Mouse (Mus musculus): ENCODE results near the gene Fsd2. TPM values are rescaled to one million over a fixed set of nuclear protein-coding genes. Genes with fewer than 3 reads are reported as not detected.

Fsd2 gene
- polyA plus RNA-seq, 1 experiment from 2014 or later = 0.07 TPM

DNA sequence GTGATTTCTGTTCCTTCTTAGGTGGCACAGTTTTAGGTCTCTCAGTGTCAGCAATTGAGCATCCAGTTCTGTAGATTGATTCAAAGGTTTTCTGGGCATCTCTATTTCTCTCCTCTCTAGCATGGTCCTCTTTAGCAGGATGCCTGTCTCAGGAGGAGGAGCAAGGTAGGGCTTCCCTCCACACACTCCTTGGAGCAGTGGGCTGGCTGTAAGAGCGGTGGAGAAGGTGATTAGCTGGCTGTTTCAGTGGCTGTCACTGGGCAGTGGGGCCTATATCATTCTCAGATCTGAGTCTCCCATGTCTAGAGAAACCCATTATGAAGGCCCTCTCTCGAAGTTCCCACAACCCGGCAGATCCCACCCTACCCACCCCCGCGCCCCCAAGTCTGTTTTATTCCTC is 652 bp upstream of the Fsd2 start:
- H3K9me3 ChIP-seq (ENCODE audit: control insufficient read depth, low read length) = no peaks in the 10 kb centered on the region
- WGBS = 92% methylated on average over 5 of the region's 5 CpGs
- no peaks in the 10 kb centered on the region for H3K27me3 ChIP-seq (replicated peaks; ENCODE audit: control insufficient read depth, insufficient read depth, low read length)
- H3K36me3 ChIP-seq (ENCODE audit: control insufficient read depth, insufficient read depth, low read length) = no peaks in the 10 kb centered on the region
- H3K4me2 ChIP-seq (ENCODE audit: low read depth, low read length) = no peak overlapping the region
- no peak overlapping the region for H3K9ac ChIP-seq (ENCODE audit: low read depth, low read length)
- H3K27ac ChIP-seq (ENCODE audit: low read length) = no peak overlapping the region
- peaks cover 3% of the 10 kb centered on the region; the same call in 1 of the 2 replicates for H3K4me1 ChIP-seq (ENCODE audit: control insufficient read depth, insufficient read depth, low read length)
- ATAC-seq = no peak
- no peak overlapping the region for H3K4me3 ChIP-seq (ENCODE audit: low read length)

DNA sequence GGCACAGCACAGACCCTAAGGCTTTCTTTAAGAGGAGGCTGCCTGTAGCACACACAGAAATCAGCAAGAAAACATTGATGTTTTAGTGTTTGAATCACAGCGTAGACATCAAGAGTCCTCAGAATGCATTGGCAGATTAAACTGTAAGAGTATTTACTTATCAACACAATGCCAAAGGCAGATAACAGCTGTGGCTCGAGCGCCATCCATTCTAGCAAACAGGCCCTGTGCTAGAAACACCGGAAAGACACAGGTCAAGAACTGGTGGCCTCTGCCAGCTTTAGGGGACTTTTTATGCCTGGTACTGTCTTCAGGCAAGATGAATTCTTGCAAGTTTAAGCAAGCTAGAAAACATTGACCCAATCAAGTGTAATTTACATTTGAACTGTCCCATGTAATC is 412 bp downstream of the Fsd2 start:
- no peak for ATAC-seq
- Histone ChIP-seq H3K4me1 (ENCODE audit: control insufficient read depth, insufficient read depth, low read length) (0 out of 2 replicates have a peak, but pooled peaks cover 3% of the 10 kb centered on the region), H3K4me3 (ENCODE audit: low read length) (no peak overlapping the region)

DNA sequence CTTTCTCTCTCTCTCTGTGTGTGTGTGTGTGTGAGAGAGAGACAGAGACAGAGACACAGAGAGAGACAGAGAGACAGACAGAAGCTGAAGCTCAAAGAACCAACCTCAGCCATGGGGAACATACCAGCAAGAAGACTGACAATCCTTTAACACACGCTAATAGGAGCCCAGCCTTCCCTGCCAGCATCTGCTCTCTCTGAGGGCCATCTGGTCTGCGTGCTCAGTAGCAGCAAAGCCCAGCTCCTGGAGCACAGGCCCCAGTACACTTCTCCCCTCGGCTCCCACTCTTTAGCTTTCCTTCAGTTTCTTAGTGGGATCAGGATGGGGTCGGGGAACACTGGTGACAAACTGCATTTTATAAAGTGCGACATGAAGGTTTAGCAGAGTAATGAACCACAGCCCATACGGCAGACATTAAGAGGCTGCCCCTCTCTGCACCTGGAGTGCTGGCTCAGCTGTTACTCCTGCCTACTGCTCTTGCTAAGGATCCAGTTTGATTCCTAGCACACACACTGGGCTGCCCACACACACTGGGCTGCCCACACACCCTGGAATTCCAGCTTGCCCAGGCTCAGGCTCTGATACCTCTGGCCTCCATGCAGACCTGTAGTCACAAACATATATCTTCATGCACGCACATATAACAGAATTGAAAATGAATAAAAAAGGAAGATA is 1.2 kb downstream of the Fsd2 start:
- ATAC-seq = no peak
- WGBS = 61% methylated on average over 7 of the region's 7 CpGs
- H3K4me2 ChIP-seq (ENCODE audit: low read depth, low read length) = no peak overlapping the region
- H3K36me3 ChIP-seq (ENCODE audit: control insufficient read depth, insufficient read depth, low read length) = no peaks in the 10 kb centered on the region
- H3K4me3 ChIP-seq (ENCODE audit: low read length) = no peak overlapping the region
- H3K27me3 ChIP-seq (replicated peaks; ENCODE audit: control insufficient read depth, insufficient read depth, low read length) = no peaks in the 10 kb centered on the region
- no peak overlapping the region for H3K27ac ChIP-seq (ENCODE audit: low read length)
- no peaks in the 10 kb centered on the region for H3K4me1 ChIP-seq (ENCODE audit: control insufficient read depth, insufficient read depth, low read length)
- no peaks in the 10 kb centered on the region for H3K9me3 ChIP-seq (ENCODE audit: control insufficient read depth, low read length)
- no peak overlapping the region; the same call in 1 of the 2 replicates for H3K9ac ChIP-seq (ENCODE audit: low read depth, low read length)

More for the DNA sequence above, 412 bp downstream of the Fsd2 start:
- 80% methylated on average over 4 of the region's 4 CpGs for WGBS
- Histone ChIP-seq H3K9ac (ENCODE audit: low read depth, low read length) (no peak overlapping the region), H3K36me3 (ENCODE audit: control insufficient read depth, insufficient read depth, low read length) (no peaks in the 10 kb centered on the region), H3K9me3 (ENCODE audit: control insufficient read depth, low read length) (no peaks in the 10 kb centered on the region), H3K27ac (ENCODE audit: low read length) (no peak overlapping the region), H3K27me3 (replicated peaks; ENCODE audit: control insufficient read depth, insufficient read depth, low read length) (no peaks in the 10 kb centered on the region), H3K4me2 (ENCODE audit: low read depth, low read length) (no peak overlapping the region)

DNA sequence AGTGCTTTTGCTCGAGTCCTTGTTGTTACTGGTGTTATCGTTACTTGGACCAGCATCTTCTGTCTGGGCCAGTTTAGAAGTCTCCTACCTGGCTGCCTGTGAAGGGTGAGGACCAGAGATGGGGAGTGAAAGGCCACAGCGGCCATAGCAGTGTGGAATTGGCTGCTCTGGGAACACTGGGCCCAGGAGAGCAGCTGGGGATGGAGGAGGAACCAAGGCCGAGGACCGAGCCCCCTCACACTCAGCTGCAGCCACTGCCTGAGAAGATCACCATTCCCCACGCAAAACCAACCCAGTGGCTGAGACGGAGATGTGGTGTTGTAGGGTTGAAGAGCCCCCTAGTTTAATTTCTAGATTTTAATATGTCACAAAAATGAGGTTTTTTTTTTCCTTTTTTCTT is 2.0 kb downstream of the Fsd2 start:
- Histone ChIP-seq H3K27ac (ENCODE audit: low read length) (no peak overlapping the region), H3K4me2 (ENCODE audit: low read depth, low read length) (no peak overlapping the region), H3K9me3 (ENCODE audit: control insufficient read depth, low read length) (no peaks in the 10 kb centered on the region), H3K27me3 (replicated peaks; ENCODE audit: control insufficient read depth, insufficient read depth, low read length) (no peaks in the 10 kb centered on the region), H3K9ac (ENCODE audit: low read depth, low read length) (no peak overlapping the region), H3K36me3 (ENCODE audit: control insufficient read depth, insufficient read depth, low read length) (no peaks in the 10 kb centered on the region), H3K4me3 (ENCODE audit: low read length) (no peak overlapping the region), H3K4me1 (ENCODE audit: control insufficient read depth, insufficient read depth, low read length) (no peaks in the 10 kb centered on the region)
- WGBS = 67% methylated on average over 7 of the region's 7 CpGs
- ATAC-seq = no peak

DNA sequence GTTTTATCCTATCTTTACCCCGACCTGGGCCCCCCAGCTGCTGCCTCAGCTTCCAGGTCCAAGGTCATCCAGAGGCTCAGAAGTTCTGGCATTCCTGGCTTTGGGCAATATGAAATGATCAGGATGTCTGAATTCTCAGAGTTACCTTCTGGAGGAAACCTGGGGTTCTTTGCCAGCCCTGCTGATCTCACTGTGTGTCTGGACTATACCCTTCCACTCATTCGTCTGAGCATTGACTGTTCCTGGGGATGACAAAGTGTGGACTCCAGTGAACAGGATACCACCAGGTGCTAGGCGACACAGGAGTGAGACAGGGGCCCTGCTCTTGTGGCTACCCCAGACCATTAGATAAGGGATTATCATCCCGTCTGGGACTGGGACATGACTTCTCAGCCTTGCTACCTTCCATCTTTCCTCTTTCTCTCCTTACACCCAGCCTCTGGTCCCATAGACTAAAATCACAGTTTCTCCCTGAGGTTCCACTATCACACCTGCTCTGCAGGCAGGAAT is 3.2 kb downstream of the Fsd2 start:
- WGBS = 70% methylated on average over 4 of the region's 4 CpGs
- H3K4me1 ChIP-seq (ENCODE audit: control insufficient read depth, insufficient read depth, low read length) = no peaks in the 10 kb centered on the region
- no peak overlapping the region for H3K4me2 ChIP-seq (ENCODE audit: low read depth, low read length)
- H3K27ac ChIP-seq (ENCODE audit: low read length) = no peak overlapping the region
- no peak overlapping the region for H3K9ac ChIP-seq (ENCODE audit: low read depth, low read length)
- H3K4me3 ChIP-seq (ENCODE audit: low read length) = no peak overlapping the region
- no peaks in the 10 kb centered on the region for H3K36me3 ChIP-seq (ENCODE audit: control insufficient read depth, insufficient read depth, low read length)
- no peaks in the 10 kb centered on the region for H3K27me3 ChIP-seq (replicated peaks; ENCODE audit: control insufficient read depth, insufficient read depth, low read length)
- ATAC-seq = no peak
- no peaks in the 10 kb centered on the region for H3K9me3 ChIP-seq (ENCODE audit: control insufficient read depth, low read length)

DNA sequence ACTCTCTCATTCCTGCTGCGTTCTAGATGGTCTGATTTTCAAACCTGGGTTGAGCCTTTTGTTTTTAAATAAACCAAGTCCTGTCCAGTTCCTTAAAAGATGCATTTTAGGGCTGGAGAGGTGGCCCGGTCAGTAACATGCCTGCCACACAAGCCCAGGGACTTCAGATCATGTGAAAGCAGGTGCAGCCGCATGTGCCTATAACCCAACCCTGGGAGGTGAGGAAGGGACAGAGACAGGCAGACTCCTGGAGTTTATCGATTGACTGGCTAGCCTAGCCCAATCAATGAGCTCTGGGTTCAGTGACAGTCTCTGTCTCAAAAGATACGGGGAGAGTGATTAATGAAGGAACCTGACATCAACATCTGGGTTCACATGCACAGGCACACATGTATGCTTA is 5.5 kb downstream of the Fsd2 start:
- Histone ChIP-seq H3K4me1 (ENCODE audit: control insufficient read depth, insufficient read depth, low read length) (no peaks in the 10 kb centered on the region), H3K9ac (ENCODE audit: low read depth, low read length) (no peak overlapping the region), H3K9me3 (ENCODE audit: control insufficient read depth, low read length) (no peaks in the 10 kb centered on the region), H3K4me3 (ENCODE audit: low read length) (no peak overlapping the region), H3K27me3 (replicated peaks; ENCODE audit: control insufficient read depth, insufficient read depth, low read length) (no peaks in the 10 kb centered on the region), H3K4me2 (ENCODE audit: low read depth, low read length) (no peak overlapping the region), H3K27ac (ENCODE audit: low read length) (no peak overlapping the region), H3K36me3 (ENCODE audit: control insufficient read depth, insufficient read depth, low read length) (no peaks in the 10 kb centered on the region)
- ATAC-seq = no peak
- WGBS = 64% methylated on average over 5 of the region's 5 CpGs

DNA sequence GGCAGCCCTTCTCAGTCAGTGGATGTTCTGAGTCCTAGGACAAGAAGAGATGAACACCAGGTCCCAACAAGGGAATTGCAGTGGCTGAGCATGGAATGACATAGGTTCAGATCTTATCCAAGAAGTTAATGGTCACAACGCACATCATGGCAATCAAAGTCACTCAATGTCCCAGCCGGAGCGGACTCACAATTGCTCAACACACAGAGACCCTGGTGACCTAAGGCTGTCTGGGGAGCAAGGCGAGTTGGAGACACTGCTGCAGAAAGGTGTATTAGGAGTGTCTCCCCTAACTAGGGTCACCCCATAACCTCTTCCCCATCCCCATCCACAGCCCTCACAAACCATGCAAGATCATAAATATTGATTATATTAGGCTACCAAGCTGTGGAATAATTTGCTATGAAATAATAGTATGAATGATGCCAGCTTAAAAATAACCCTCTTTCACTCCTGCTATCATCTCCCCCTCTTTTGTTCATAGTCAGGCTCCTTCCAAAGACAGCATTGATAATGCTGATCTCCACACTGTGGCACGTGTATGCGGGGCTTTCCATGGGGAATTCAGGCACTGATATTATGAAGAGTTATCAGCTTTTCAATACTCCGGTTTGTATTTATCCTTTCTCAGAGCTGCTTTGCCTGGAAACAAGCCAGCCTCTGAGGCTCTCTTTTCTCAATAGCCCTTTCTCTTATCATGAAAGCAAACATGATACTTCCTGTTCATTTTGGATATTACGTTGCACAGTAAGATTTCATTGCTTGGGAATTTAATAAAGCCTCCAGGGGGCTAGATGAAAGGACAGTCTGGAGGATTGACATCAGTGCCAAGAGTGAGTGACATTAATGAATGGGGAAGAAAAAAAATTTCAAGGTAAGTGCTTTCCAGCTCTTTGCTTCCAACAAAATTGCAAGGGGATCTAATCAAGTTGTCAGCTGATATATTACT is 6.4 kb downstream of the Fsd2 start:
- no peaks in the 10 kb centered on the region for H3K9me3 ChIP-seq (ENCODE audit: control insufficient read depth, low read length)
- no peak overlapping the region for H3K4me2 ChIP-seq (ENCODE audit: low read depth, low read length)
- no peaks in the 10 kb centered on the region for H3K27me3 ChIP-seq (replicated peaks; ENCODE audit: control insufficient read depth, insufficient read depth, low read length)
- WGBS = 64% methylated on average over 8 of the region's 8 CpGs
- no peaks in the 10 kb centered on the region for H3K36me3 ChIP-seq (ENCODE audit: control insufficient read depth, insufficient read depth, low read length)
- no peak for ATAC-seq
- no peak overlapping the region for H3K27ac ChIP-seq (ENCODE audit: low read length)
- H3K4me3 ChIP-seq (ENCODE audit: low read length) = no peak overlapping the region
- no peaks in the 10 kb centered on the region for H3K4me1 ChIP-seq (ENCODE audit: control insufficient read depth, insufficient read depth, low read length)
- no peak overlapping the region for H3K9ac ChIP-seq (ENCODE audit: low read depth, low read length)

DNA sequence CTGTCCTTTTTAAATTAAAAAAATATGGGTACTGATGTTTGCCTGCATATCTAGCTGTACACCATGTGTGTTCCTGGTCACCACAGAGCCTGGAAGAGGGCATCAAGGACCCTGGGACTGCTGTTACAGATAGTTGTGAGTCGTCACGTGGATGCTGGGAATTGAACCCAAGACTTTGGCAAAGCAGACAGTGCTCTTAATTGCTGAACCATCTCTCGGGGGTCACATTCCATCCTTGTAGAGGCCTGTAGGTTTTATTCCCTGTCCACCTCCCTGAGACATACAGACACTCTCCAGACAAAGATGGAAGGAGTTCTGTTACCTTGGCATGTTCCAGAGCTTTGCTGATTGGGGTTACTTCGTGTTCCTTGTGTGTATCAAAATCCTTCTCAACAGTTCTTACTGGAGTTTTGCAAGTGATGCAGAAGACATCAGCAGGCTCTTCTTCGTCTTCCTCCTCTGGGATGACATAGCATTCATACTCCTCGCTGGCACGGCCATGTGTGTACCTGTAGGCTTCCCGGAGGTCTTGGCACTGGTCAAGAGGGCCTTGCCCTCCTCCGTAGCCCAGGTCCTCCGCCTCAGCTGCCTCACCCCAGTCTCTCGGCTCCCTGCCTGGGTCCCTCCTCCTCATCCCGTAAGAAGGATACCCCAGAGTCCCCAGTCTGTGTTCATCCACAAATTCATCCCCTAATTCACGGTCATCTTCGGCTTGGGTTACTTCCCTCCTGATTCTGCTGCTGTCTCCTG is 7.3 kb downstream of the Fsd2 start:
- Histone ChIP-seq H3K4me1 (ENCODE audit: control insufficient read depth, insufficient read depth, low read length) (no peaks in the 10 kb centered on the region), H3K4me2 (ENCODE audit: low read depth, low read length) (no peak overlapping the region), H3K27ac (ENCODE audit: low read length) (no peak overlapping the region), H3K9ac (ENCODE audit: low read depth, low read length) (no peak overlapping the region), H3K27me3 (replicated peaks; ENCODE audit: control insufficient read depth, insufficient read depth, low read length) (no peaks in the 10 kb centered on the region), H3K36me3 (ENCODE audit: control insufficient read depth, insufficient read depth, low read length) (no peaks in the 10 kb centered on the region), H3K4me3 (ENCODE audit: low read length) (no peak overlapping the region), H3K9me3 (ENCODE audit: control insufficient read depth, low read length) (no peaks in the 10 kb centered on the region)
- ATAC-seq = no peak
- WGBS = 85% methylated on average over 14 of the region's 14 CpGs

DNA sequence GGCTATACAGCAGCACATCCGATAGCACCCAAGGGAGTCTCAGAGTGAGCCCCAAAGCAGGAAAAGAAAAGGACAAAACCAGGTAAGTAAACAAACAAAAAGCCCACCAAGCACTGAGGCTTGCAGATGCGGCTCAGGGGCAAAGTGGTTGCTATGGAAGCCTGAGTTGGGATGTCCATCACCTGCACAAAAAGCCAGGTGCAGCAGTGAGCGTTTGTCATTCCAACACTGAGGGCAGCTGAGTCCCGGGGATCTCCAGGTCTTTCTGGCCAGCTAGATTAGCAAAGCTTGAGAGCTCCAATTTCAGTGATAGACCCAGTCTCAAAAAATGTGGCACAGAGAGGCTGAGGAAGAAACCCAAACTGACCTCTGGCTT is 8.8 kb downstream of the Fsd2 start:
- ATAC-seq = no peak
- Histone ChIP-seq H3K9ac (ENCODE audit: low read depth, low read length) (no peak overlapping the region), H3K27ac (ENCODE audit: low read length) (no peak overlapping the region), H3K36me3 (ENCODE audit: control insufficient read depth, insufficient read depth, low read length) (no peaks in the 10 kb centered on the region), H3K4me2 (ENCODE audit: low read depth, low read length) (no peak overlapping the region), H3K27me3 (replicated peaks; ENCODE audit: control insufficient read depth, insufficient read depth, low read length) (no peaks in the 10 kb centered on the region), H3K4me1 (ENCODE audit: control insufficient read depth, insufficient read depth, low read length) (no peaks in the 10 kb centered on the region), H3K9me3 (ENCODE audit: control insufficient read depth, low read length) (no peaks in the 10 kb centered on the region), H3K4me3 (ENCODE audit: low read length) (no peak overlapping the region)
- 56% methylated on average over 4 of the region's 4 CpGs for WGBS
